Mouse (Mus musculus): ENCODE results near the gene Sucnr1.

DNA sequence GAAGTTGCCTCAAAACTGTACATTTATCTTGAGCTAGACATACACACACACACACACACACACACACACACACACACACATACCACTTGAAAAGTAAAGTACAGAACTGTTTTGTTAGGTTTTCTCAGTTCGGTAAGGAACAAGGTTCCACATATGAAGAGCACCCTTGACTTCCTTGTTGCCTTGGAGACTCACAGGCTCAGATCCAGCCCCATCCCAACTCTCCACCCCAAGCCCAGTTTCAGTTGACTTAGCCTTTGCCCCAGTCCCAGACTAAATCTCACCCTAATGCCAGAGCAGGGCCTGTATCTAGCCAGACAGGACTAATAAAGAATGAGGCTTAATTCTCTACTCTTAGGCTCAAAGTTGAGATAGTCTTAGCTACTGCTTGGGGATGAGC lies 16.9 kb downstream of the Sucnr1 start:
- TF ChIP-seq CTCF (IDR thresholded peaks at IDR 0.05; ENCODE audit: low read depth, low read length) (no peak), POLR2A (IDR thresholded peaks at IDR 0.05; ENCODE audit: borderline replicate concordance, low read depth, low read length) (no peak)
